Mouse (Mus musculus) T-helper 2 cell (primary cell): ENCODE results near the gene Ube2dnl1.

Source experiments
- in situ Hi-C: fragments of 300-600 bp; cut with MboI, MseI; formaldehyde crosslinking; loops from one replicate; pipeline ENCODE4 v1.15.1; 2025; ENCODE audit warnings: high pct_unique_total_duplicates

Gene Ube2dnl1

GRCm38 (mm10) chrX:114904712-114905111, at the start of gene Ube2dnl1:
Ube2dnl1 (plus strand) TSS chrX:114905012.
- in situ Hi-C loops = no loop called here

- in situ Hi-C loops = no loop called here
Observed at GRCm38 (mm10) chrX:114895489-114895888, 9.3 kb upstream of the Ube2dnl1 start.

GRCm38 (mm10) chrX:114897506-114897905, 7.3 kb upstream of the Ube2dnl1 start:
- in situ Hi-C loops = no loop called here

- in situ Hi-C loops = no loop called here
Observed at GRCm38 (mm10) chrX:114903391-114903790, 1.4 kb upstream of the Ube2dnl1 start.

GRCm38 (mm10) chrX:114907282-114907681, 2.5 kb downstream of the Ube2dnl1 start, which contains the start of gene Ube2dnl2:
Ube2dnl2 (plus strand) TSS chrX:114907582.
- in situ Hi-C loops = no loop called here

- in situ Hi-C loops = no loop called here
Observed at GRCm38 (mm10) chrX:114955066-114955465, 50.3 kb downstream of the Ube2dnl1 start.
